Mouse (Mus musculus) neural tube, embryonic 14.5 days (tissue): ENCODE results near the gene Golga4. TPM values are rescaled to one million over a fixed set of nuclear protein-coding genes. Genes with fewer than 3 reads are reported as not detected.

ENCODE experiments used
- ATAC-seq: fragments of 200-750 bp; cut with Nextera tagmentation; 2 replicates; pipeline ENCODE4 v1.8.0; 2017; ENCODE audit warnings: low read depth, mild to moderate bottlenecking, moderate TSS enrichment, moderate library complexity
- H3K27ac ChIP-seq: fragments of 300-500 bp; sonication (generic); 2 replicates; pipeline ENCODE4 v1.5.1; 2014; ENCODE audit warnings: low read depth, mild to moderate bottlenecking, control low read depth, low read length, moderate library complexity, mixed read lengths
- H3K27me3 ChIP-seq: fragments of 300-500 bp; sonication (generic); 2 replicates; pipeline ENCODE4 v1.6.1; 2014; ENCODE audit warnings: low read length; ENCODE audit not compliant: control insufficient read depth, insufficient read depth
- H3K36me3 ChIP-seq: fragments of 300-500 bp; sonication (generic); 2 replicates; pipeline ENCODE4 v1.6.1; 2014; ENCODE audit warnings: low read length, mixed read lengths; ENCODE audit not compliant: control insufficient read depth, insufficient read depth
- H3K4me1 ChIP-seq: fragments of 300-500 bp; sonication (generic); 2 replicates; pipeline ENCODE4 v1.6.1; 2014; ENCODE audit warnings: low read length; ENCODE audit not compliant: control insufficient read depth, insufficient read depth
- H3K4me2 ChIP-seq: fragments of 300-500 bp; sonication (generic); 2 replicates; pipeline ENCODE4 v1.6.1; 2014; ENCODE audit warnings: mild to moderate bottlenecking, low read depth, low read length, control low read depth
- H3K4me3 ChIP-seq: fragments of 300-500 bp; sonication (generic); 2 replicates; pipeline ENCODE4 v1.5.1; 2014; ENCODE audit warnings: low read depth, low read length, control low read depth, mixed read lengths
- H3K9ac ChIP-seq: fragments of 300-500 bp; sonication (generic); replicated peaks from 2 replicates; pipeline ENCODE4 v1.6.1; 2014; ENCODE audit warnings: low read depth, mild to moderate bottlenecking, control low read depth, low read length, mixed read lengths
- H3K9me3 ChIP-seq: fragments of 300-500 bp; sonication (generic); 2 replicates; pipeline ENCODE4 v1.6.1; 2016; ENCODE audit warnings: low read length; ENCODE audit not compliant: control insufficient read depth
- WGBS: fragments of 180-500 bp; shearing (Covaris S2); extraction: QIAGEN DNeasy Blood & Tissue Kit; methylation state at CpG from one replicate; pipeline ENCODE4 v1.1.7; 2014; 5-methylcytosine and 5-hydroxymethylcytosine counted together
- polyA plus RNA-seq: library from polyadenylated mRNA; unstranded; fragments of >200 nt; fragmentation: Nextera tagmentation; extraction: Ambion mirVana; gene quantifications from 2 replicates; pipeline ENCODE4 v1.2.1, GENCODE M21; 2014

Gene Golga4
- polyA plus RNA-seq, 1 experiment from 2014 or later: 53.8 TPM

DNA sequence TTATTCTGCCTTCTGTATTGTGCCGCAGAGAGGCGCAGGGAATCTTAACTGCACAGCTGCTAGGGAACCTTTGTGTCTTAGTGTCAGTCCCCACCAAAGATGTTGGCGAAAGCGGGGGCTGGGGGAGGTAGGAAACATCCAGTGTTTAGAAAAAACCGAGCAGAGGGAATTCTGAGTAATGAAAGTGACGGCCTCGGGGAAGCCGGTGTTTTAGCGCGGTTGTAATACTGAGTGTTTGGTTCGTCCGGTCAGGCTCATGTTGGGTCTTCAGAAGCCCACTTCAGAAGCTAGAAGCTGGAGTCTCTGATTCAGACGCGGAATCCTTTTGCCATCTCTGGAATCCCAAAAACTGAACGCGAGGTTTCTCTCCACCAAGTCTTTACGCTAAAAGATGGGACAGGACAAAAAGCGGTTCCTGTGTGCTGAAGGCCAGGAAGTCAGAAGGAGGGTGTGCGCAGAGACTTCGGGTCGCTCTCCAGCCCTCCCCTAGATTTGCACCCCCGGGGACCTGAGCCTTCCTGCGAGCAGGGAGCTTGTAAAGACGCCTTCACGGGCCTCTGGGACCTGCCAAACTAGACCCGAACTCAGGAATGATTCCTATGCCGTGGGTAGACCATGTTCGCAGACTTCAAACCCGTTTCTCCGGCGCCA, 28.7 kb upstream of the Golga4 start:
- peak overlapping the region; percentile 24; the same call in 1 of the 2 replicates for H3K4me2 ChIP-seq
- ATAC-seq: no peak
- no peak overlapping the region for H3K4me3 ChIP-seq
- peaks cover 52% of the 10 kb centered on the region for H3K27me3 ChIP-seq
- no peaks in the 10 kb centered on the region for H3K36me3 ChIP-seq
- H3K27ac ChIP-seq: no peak overlapping the region
- peaks cover 13% of the 10 kb centered on the region for H3K4me1 ChIP-seq
- no peak overlapping the region for H3K9ac ChIP-seq
- no peaks in the 10 kb centered on the region for H3K9me3 ChIP-seq
- WGBS: under 1% methylated on average over 31 of the region's 31 CpGs

DNA sequence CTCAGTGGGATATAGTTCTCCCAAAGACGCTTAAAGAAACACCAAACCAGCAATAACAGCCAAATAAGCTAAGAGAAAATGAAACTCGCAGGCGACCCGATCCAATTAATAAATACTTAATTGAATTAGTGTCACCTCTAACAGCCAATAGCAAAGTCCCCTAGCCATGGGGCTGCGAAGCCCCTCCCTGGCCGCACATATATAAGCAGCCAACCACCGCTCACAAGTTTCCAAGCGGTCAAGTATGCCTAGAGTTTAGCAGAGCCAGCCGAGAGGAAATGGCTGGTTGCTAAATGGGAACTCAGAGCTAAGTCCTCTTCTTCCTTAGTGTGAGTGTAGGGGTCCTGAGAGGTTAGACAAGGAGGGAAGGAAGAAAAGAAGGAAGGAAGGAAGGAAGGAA, 28.1 kb upstream of the Golga4 start, which contains the start of gene Eomes:
TSS of gene Eomes (plus strand) at position 252 of the 400 bp plus-strand sequence.
- no peak for ATAC-seq
- H3K4me3 ChIP-seq: peak within 1 kb of the TSS; percentile 24
- 0% methylated on average over 9 of the region's 9 CpGs for WGBS
- 0 out of 2 replicates have a peak within 1 kb of the TSS, but pooled peaks have one; percentile 8 for H3K9ac ChIP-seq
- peaks cover 51% of the 10 kb centered on the region for H3K27me3 ChIP-seq
- H3K4me1 ChIP-seq: peaks cover 13% of the 10 kb centered on the region
- H3K27ac ChIP-seq: no peak within 1 kb of the TSS
- H3K9me3 ChIP-seq: no peaks in the 10 kb centered on the region
- peak within 1 kb of the TSS; percentile 37 for H3K4me2 ChIP-seq
- H3K36me3 ChIP-seq: no peaks in the 10 kb centered on the region

GRCm38 (mm10) chr9:118478458-118478838, 27.6 kb upstream of the Golga4 start:
- Histone ChIP-seq H3K27me3 (peaks cover 53% of the 10 kb centered on the region), H3K4me1 (peaks cover 13% of the 10 kb centered on the region), H3K27ac (no peak overlapping the region), H3K36me3 (no peaks in the 10 kb centered on the region), H3K4me2 (peak overlapping the region; percentile 37), H3K4me3 (peak overlapping the region; percentile 24), H3K9me3 (no peaks in the 10 kb centered on the region), H3K9ac (0 out of 2 replicates have a peak overlapping the region, but pooled peaks have one; percentile 8)
- 0% methylated on average over 22 of the region's 29 CpGs for WGBS
- no peak for ATAC-seq

- ATAC-seq: peak; percentile 41; the same call in 1 of the 2 replicates
- Histone ChIP-seq H3K4me3 (peak overlapping the region; percentile 24), H3K36me3 (no peaks in the 10 kb centered on the region), H3K4me1 (peaks cover 13% of the 10 kb centered on the region), H3K27me3 (peaks cover 57% of the 10 kb centered on the region), H3K27ac (no peak overlapping the region), H3K9ac (0 out of 2 replicates have a peak overlapping the region, but pooled peaks have one; percentile 8), H3K4me2 (peak overlapping the region; percentile 37), H3K9me3 (no peaks in the 10 kb centered on the region)
- under 1% methylated on average over 57 of the region's 87 CpGs for WGBS
Measured at GRCm38 (mm10) chr9:118478839-118479507, 27.1 kb upstream of the Golga4 start.

- Histone ChIP-seq H3K27me3 (peaks cover 61% of the 10 kb centered on the region), H3K9me3 (no peaks in the 10 kb centered on the region), H3K4me2 (no peak overlapping the region), H3K27ac (no peak overlapping the region), H3K4me1 (peaks cover 13% of the 10 kb centered on the region), H3K9ac (no peak overlapping the region), H3K4me3 (no peak overlapping the region), H3K36me3 (no peaks in the 10 kb centered on the region)
- WGBS: 4% methylated on average over 23 of the region's 23 CpGs
- ATAC-seq: no peak
Measured at GRCm38 (mm10) chr9:118479508-118480291, 26.4 kb upstream of the Golga4 start.

DNA sequence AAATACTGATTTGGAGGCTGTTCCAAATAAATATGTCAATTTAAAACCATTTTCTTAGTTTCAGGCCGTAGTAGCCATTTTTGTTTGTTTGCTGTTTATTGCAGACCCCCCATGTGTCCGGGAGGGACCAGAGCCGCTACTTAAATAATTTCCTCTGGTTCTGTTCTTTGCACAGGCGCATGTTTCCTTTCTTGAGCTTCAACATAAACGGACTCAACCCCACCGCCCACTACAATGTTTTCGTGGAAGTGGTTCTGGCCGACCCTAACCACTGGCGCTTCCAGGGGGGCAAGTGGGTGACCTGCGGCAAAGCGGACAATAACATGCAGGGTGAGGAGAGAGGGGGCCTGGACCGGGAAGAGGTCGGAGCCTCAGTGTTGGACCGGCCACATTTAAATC, 25.8 kb upstream of the Golga4 start:
- Histone ChIP-seq H3K9me3 (no peaks in the 10 kb centered on the region), H3K4me2 (no peak overlapping the region), H3K4me3 (no peak overlapping the region), H3K4me1 (peaks cover 13% of the 10 kb centered on the region), H3K36me3 (no peaks in the 10 kb centered on the region), H3K9ac (no peak overlapping the region), H3K27ac (no peak overlapping the region), H3K27me3 (peaks cover 62% of the 10 kb centered on the region)
- no peak for ATAC-seq
- WGBS: 2% methylated on average over 14 of the region's 14 CpGs

DNA sequence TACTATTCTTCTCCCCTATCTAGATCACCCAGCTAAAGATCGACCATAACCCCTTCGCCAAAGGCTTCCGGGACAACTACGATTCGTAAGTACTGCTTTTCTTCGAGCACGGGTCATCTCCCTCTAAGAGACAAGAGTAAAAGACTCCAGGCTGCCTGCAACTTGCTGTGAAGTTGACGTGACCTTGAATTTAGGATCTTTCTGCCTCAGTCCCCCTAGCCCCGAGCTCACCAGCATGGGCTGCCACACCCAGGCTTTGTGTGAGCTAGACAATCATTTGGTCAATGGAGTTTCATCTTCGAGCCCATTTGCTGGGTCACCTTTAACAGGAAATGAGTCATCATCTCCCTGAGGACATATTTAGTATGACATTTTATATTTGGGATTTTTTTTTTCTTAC, 23.9 kb upstream of the Golga4 start:
- Histone ChIP-seq H3K36me3 (no peaks in the 10 kb centered on the region), H3K9ac (no peak overlapping the region), H3K27me3 (peaks cover 67% of the 10 kb centered on the region), H3K27ac (no peak overlapping the region), H3K4me2 (no peak overlapping the region), H3K4me1 (peaks cover 9% of the 10 kb centered on the region), H3K9me3 (no peaks in the 10 kb centered on the region), H3K4me3 (no peak overlapping the region)
- no peak for ATAC-seq
- 76% methylated on average over 10 of the region's 10 CpGs for whole genome bisulfite sequencing

GRCm38 (mm10) chr9:118486361-118487095, 19.5 kb upstream of the Golga4 start:
- 1% methylated on average over 32 of the region's 32 CpGs for WGBS
- no peaks in the 10 kb centered on the region for H3K36me3 ChIP-seq
- no peak overlapping the region for H3K9ac ChIP-seq
- H3K4me1 ChIP-seq: no peaks in the 10 kb centered on the region
- H3K9me3 ChIP-seq: no peaks in the 10 kb centered on the region
- H3K27ac ChIP-seq: no peak overlapping the region
- ATAC-seq: no peak
- H3K4me2 ChIP-seq: no peak overlapping the region
- H3K27me3 ChIP-seq: peaks cover 55% of the 10 kb centered on the region
- no peak overlapping the region for H3K4me3 ChIP-seq
